Mouse (Mus musculus) heart, adult 18-20 months (tissue): ENCODE results near the gene Gjd3. TPM values are rescaled to one million over a fixed set of nuclear protein-coding genes. Genes with fewer than 3 reads are reported as not detected.

Experiments used
- DNase-seq, 2 experiments: peaks; one replicate each; pipeline ENCODE4 v3.0.0; 2021 to 2022; ENCODE audit warnings: mixed read lengths in 1 of 2
- total RNA-seq, 2 experiments: library from RNA; stranded (reverse); gene quantifications; 2 replicates each; pipeline ENCODE4 v1.2.3; 2021

Gjd3 gene
- total RNA-seq, 2 experiments from 2014 or later: 0.36 to 0.45 TPM

GRCm38 (mm10) chr11:98963191-98964021 is 19.4 kb downstream of the Gjd3 start:
- DNase-seq: peak; percentile 88 to 95

GRCm38 (mm10) chr11:98962421-98963095 is 20.3 kb downstream of the Gjd3 start:
- DNase-seq: no peak

DNA sequence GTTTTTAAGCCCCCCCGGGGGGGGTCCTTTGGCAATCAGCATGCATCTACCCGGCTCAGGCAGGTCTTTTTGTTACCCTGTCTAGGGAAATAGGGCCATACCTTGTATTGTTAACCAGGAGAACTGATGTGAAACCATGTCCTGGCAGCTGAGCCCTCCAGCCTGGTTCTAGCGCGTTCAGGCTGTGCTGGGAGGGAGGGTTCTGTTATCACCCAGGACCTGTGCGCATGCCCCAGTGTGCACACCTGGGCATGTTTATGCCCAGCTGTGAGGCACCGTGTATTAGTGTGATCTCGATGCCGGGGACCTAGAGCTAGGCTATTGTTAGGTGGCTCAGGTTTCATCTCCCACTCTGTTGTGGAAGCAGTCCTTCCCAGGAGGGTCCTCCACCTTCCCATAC is 21.1 kb downstream of the Gjd3 start:
- DNase-seq: no peak

DNA sequence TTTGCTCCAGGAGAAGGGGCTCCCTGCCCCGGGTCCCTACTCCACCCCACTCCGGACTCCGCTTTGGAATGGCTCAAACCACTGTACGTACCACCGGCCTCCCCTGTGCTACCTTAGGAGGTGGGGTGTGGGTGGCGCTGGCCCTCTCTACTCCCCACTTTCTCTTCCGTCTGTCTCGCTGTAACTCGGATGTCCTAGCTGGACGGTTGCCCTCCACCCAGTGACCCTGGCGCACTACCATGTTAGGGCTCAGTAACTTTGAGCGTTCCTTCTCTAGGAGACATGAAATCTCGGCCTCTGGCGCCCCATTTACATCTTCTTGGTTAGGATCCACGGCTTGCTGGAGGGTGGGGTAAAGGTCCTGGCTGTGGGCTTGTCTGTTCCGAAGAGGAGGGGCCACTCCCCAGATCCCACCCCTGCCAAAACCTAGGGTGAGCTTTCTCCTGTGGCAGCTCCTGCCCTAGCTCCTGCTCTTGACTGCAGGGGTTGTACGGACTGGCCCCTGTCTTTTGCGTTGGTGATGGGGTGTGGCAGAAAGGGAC is 21.7 kb downstream of the Gjd3 start:
- DNase-seq: peak; percentile 61 to 68

DNA sequence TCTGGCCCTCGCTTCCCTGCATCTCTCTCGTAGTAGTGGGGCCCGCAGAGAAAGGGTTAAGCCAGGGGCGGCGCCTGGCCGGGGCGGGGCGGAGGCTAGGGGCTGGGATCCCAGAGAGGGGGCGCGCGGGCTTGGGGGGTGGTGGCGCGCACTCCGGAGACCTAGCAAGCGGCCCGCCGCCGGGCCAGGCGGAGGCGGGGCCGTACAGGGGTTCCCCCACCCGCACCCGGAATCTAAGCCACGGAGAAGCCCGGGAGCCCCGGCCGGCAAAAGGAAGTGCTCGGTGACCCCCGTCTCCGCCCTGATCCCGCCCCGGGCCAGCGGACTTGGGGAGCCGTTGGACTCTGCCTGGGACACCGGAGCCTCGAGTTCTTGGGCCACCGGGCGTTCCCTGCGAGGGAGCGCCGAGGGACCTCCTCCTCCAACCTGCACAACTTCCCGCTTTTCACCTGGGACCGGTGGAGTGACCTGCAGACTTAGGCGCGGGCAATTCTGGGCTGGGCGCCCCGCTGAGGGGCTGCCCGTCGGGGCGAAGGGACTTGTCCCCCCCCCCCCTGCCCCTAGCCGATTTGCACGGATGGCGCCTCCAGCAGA is 22.4 kb downstream of the Gjd3 start:
- peak; percentile 86 to 89 for DNase-seq

GRCm38 (mm10) chr11:98959437-98960312 is 23.1 kb downstream of the Gjd3 start:
- peak; percentile 91 to 95 for DNase-seq

DNA sequence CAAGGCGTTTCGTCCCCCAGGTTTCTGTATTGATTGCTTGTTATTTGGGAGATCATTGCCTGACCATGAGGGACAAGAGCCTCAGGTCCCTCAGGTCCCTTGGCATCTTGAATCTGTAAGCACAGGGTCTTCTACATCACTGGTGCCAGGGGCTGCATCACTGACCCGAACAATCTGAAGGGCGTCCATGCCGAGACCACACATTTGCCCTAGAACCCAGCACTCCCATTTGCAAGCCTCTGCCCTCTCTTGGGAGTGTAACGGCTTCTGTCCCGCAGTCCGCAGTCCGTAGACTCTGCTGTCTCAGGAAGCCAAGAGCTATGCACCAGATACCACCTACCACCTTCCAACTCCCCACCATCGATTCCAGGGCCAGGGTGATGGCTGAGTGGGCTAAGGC is 26.5 kb downstream of the Gjd3 start:
- no peak for DNase-seq

DNA sequence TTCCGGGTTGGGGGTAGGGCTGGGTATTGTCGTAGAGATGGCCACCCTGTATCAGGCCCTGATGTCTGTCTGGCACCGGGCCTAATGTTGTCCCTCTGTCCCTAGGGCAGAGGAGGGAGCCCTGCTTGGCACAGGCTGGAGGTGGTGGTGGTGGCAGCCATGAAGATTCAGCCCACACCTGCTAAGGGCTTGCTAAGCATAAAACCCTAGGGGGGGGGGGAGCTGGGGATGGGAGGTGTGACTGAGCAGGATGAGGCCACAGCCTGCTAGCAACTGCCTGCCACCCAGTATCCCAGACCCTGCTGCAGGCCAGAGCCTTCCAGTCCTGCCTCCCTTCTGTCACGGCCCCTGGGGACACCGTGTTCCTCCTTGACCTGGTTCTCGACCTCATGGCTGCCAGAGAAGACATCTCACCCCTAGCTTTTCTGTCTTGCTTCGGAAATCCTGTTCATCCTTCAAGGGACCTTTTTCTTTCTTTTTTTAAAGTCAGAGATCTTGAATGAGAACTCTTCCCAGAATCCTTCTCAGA is 27.0 kb downstream of the Gjd3 start:
- no peak for DNase-seq

GRCm38 (mm10) chr11:98954801-98955706 is 27.8 kb downstream of the Gjd3 start:
- no peak for DNase-seq

- peak; percentile 89 to 91 for DNase-seq
Measured at GRCm38 (mm10) chr11:98954373-98954772, 28.4 kb downstream of the Gjd3 start.

- no peak for DNase-seq
Measured at GRCm38 (mm10) chr11:98953835-98954320, 28.9 kb downstream of the Gjd3 start.

DNA sequence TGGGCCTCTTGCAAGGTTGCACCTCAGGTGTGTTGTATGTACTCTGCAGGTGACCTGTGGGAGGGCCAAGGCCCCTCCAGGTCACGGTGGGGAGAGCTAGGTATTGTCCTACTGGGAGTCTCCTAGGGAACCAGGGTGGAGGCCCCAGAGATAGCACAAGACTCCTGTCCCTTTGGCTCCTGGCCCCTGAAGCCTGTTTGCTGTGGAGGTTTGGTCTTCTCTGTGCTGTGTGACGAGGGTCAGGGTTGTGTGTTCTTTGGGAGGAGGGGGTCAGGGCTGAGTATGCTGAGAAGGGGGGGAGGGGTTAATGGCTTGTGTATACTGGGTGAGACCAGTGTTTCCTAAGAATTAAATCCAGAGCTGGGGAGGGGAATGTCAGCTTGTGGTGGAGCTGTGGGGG is 29.5 kb downstream of the Gjd3 start:
- no peak for DNase-seq

DNA sequence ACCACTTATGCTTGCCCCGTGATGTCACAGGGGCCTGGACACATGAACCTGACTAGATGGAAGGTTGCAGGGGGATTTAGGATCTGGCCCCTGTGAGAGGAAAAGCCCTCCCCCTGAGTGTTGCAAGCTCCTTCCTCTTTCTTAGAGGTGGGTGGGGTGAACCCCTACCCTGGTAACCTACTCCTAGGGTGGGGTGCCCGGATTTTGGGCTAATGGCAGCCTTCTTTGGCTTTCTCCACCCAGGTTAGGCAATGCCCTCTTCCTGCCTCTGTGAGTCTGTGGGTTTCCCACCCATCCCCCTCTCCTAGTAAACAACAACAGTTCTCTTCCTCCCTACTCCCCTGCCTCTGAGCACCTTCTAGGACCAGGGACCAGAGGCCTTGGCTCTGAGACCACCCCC is 30.1 kb downstream of the Gjd3 start:
- DNase-seq: no peak

GRCm38 (mm10) chr11:98952111-98952510 is 30.7 kb downstream of the Gjd3 start:
- no peak for DNase-seq

DNA sequence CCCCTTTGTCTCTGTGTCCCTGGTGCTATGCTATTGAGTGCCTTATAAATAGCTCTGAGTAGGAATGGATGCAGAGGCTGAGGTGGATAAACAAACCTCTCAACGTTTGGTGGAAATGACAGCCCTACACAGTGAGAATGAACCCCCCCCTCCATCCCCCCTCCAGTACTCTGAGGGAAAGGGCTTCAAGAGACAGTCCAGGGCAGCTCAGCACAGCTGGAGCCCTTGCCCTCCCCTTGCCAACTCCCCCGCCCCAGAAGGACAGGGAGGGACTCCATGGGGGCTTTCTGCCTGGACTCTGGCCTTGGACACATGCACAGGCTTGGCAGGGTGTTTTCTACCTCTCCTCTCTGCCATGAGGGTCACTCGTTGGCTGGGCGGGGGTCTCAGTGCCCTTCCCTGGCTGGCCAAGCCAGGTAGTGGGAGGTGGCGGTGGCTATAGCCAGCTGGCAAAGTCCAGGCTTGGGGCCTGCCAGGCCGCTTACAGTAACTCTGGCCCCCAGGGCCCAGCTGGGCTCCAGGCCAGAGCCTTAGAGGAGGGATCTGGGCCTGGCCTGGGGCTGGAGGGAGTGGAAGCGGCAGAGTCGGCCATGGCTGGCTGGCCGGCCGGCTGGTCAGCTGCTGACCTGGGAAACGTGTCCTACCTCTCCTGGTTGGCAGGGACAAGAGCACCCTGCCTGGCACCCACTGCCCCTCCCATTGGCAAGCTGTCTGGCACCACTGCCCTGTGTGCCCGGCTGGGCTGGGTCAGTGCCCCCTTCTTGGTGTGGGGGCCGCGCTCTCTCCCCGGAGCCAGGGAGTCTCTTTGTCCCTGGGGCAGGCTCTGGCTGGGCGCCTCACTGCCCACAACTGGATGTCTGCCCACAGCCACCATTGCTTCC is 31.6 kb downstream of the Gjd3 start:
- peak; percentile 94 to 96 for DNase-seq

GRCm38 (mm10) chr11:98950484-98950883 is 32.3 kb downstream of the Gjd3 start:
- no peak for DNase-seq

DNA sequence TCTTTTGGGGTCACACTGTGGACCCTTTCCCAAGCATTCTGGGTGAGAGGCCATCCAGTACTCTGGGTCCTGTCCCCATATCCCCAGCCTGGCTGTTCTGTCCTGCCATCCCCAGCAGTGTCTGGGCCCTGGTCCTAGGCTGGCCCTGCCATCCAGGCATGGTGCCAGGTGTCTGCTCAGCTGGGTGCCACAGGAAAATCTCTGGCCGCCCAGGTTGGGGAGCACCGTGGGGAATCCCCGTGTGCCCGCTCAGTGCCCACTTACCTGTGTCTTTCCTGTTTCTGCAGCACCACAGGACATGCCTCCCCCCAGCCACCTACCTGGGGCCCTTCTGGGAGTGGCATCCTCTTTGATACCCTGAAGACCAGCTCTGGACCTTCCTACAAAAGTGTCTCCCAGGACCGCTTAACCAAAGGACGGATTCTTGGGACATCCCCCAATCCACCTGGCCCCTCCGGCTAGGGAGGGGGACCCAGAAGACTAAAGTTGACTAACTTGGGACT is 32.8 kb downstream of the Gjd3 start:
- DNase-seq: peak in 1 of 2 experiments; percentile 74

GRCm38 (mm10) chr11:98949242-98949957 is 33.4 kb downstream of the Gjd3 start:
- DNase-seq: peak in 1 of 2 experiments; percentile 49
